Mouse (Mus musculus) liver, adult 2 months (tissue): ENCODE results near the gene Zfp91. TPM values are rescaled to one million over a fixed set of nuclear protein-coding genes. Genes with fewer than 3 reads are reported as not detected.

Source experiments
- DNase-seq: peaks from one replicate; pipeline ENCODE4 v3.0.0-alpha.2; 2011; ENCODE audit warnings: low read depth, low spot score; ENCODE audit errors: extremely low read depth
- H3K27ac ChIP-seq: fragments of 200-500 bp; replicated peaks from 2 replicates; pipeline ENCODE4 v1.5.1; 2012; ENCODE audit warnings: low read depth, mild to moderate bottlenecking, control low read depth, inconsistent platforms, low read length; ENCODE audit not compliant: insufficient read depth
- H3K27me3 ChIP-seq: fragments of 200-500 bp; 2 replicates; pipeline ENCODE4 v1.6.1; 2012; ENCODE audit warnings: mild to moderate bottlenecking, moderate library complexity, low read length, inconsistent platforms; ENCODE audit not compliant: control insufficient read depth, insufficient read depth
- H3K36me3 ChIP-seq: fragments of 200-500 bp; 2 replicates; pipeline ENCODE4 v1.6.1; 2012; ENCODE audit warnings: low read length, inconsistent platforms; ENCODE audit not compliant: control insufficient read depth, insufficient read depth
- H3K4me1 ChIP-seq: fragments of 200-500 bp; 2 replicates; pipeline ENCODE4 v1.6.1; 2011; ENCODE audit warnings: low read length; ENCODE audit not compliant: control insufficient read depth, insufficient read depth
- H3K4me3 ChIP-seq: fragments of 200-500 bp; 2 replicates; pipeline ENCODE4 v1.5.1; 2011; ENCODE audit warnings: low read depth, mild to moderate bottlenecking, control low read depth, low read length, moderate library complexity; ENCODE audit not compliant: insufficient read depth
- H3K79me2 ChIP-seq: fragments of 200-500 bp; 2 replicates; pipeline ENCODE4 v1.6.1; 2012; ENCODE audit warnings: inconsistent platforms, mild to moderate bottlenecking, low read length, moderate library complexity; ENCODE audit not compliant: control insufficient read depth, insufficient read depth
- H3K9ac ChIP-seq: fragments of 200-500 bp; 2 replicates; pipeline ENCODE4 v1.6.1; 2012; ENCODE audit warnings: low read depth, mild to moderate bottlenecking, control low read depth, inconsistent platforms, low read length
- CTCF ChIP-seq: fragments of 200-500 bp; IDR thresholded peaks from 2 replicates; pipeline ENCODE4 v1.5.1; 2011; ENCODE audit warnings: low read depth, low read length, control low read depth
- POLR2A ChIP-seq: fragments of 200-500 bp; IDR thresholded peaks from 2 replicates; pipeline ENCODE4 v1.6.1; 2011; ENCODE audit warnings: low read length, control low read depth; ENCODE audit not compliant: insufficient read depth; ENCODE audit errors: extremely low read depth
- WGBS: fragments of 180-500 bp; shearing (Covaris S2); methylation state at CpG from one replicate; pipeline ENCODE4 v1.1.7; 2018; 5-methylcytosine and 5-hydroxymethylcytosine counted together
- polyA plus RNA-seq: library from polyadenylated mRNA; depleted of rRNA; stranded (reverse); fragments of >200 nt; gene quantifications from 2 replicates; pipeline ENCODE4 v1.2.3, GENCODE M21; 2012
- total RNA-seq: library from RNA; depleted of rRNA; stranded (reverse); fragments of >200 nt; gene quantifications from 2 replicates; pipeline ENCODE4 v1.2.3, GENCODE M21; 2014

Zfp91 gene
- total and polyA plus RNA-seq, 2 experiments, result 11.8 to 38.7 TPM

GRCm38 (mm10) chr19:12759656-12760055 is 36.3 kb downstream of the Zfp91 start:
- Histone ChIP-seq H3K79me2 (no peaks in the 10 kb centered on the region), H3K4me1 (no peaks in the 10 kb centered on the region), H3K4me3 (no peak overlapping the region), H3K27ac (no peak overlapping the region), H3K27me3 (no peaks in the 10 kb centered on the region), H3K36me3 (peaks cover 10% of the 10 kb centered on the region), H3K9ac (no peak overlapping the region)
- peak; percentile 84 for DNase-seq
- no peak for TF ChIP-seq POLR2A
- TF ChIP-seq CTCF, result no peak
- WGBS, result 28% methylated on average over 2 of the region's 2 CpGs

GRCm38 (mm10) chr19:12758936-12759478 is 36.9 kb downstream of the Zfp91 start:
- DNase-seq, result no peak
- TF ChIP-seq CTCF (no peak), POLR2A (no peak)
- Histone ChIP-seq H3K36me3 (peaks cover 5% of the 10 kb centered on the region), H3K27me3 (no peaks in the 10 kb centered on the region), H3K27ac (no peak overlapping the region), H3K4me1 (no peaks in the 10 kb centered on the region), H3K9ac (no peak overlapping the region), H3K79me2 (no peaks in the 10 kb centered on the region), H3K4me3 (no peak overlapping the region)
- WGBS, result 91% methylated on average over 1 of the region's 1 CpGs

GRCm38 (mm10) chr19:12756286-12756685 is 39.6 kb downstream of the Zfp91 start:
- no peaks in the 10 kb centered on the region for H3K36me3 ChIP-seq
- H3K9ac ChIP-seq, result no peak overlapping the region
- no peak for TF ChIP-seq CTCF
- TF ChIP-seq POLR2A, result no peak
- DNase-seq, result no peak
- no peak overlapping the region for H3K4me3 ChIP-seq
- no peaks in the 10 kb centered on the region for H3K27me3 ChIP-seq
- H3K4me1 ChIP-seq, result no peaks in the 10 kb centered on the region
- H3K79me2 ChIP-seq, result no peaks in the 10 kb centered on the region
- WGBS, result 84% methylated on average over 3 of the region's 3 CpGs
- no peak overlapping the region for H3K27ac ChIP-seq

- Histone ChIP-seq H3K79me2 (no peaks in the 10 kb centered on the region), H3K27ac (no peak overlapping the region), H3K4me3 (no peak overlapping the region), H3K4me1 (no peaks in the 10 kb centered on the region), H3K9ac (no peak overlapping the region), H3K36me3 (no peaks in the 10 kb centered on the region), H3K27me3 (no peaks in the 10 kb centered on the region)
- TF ChIP-seq POLR2A, result no peak
- TF ChIP-seq CTCF, result no peak
- WGBS, result 69% methylated on average over 2 of the region's 2 CpGs
- DNase-seq, result no peak
These were observed 64.0 kb downstream of the Zfp91 start for GRCm38 (mm10) chr19:12731950-12732349.

GRCm38 (mm10) chr19:12731036-12731435 is 64.9 kb downstream of the Zfp91 start:
- no peak for DNase-seq
- H3K4me1 ChIP-seq, result no peaks in the 10 kb centered on the region
- no peak overlapping the region for H3K9ac ChIP-seq
- no peak overlapping the region for H3K27ac ChIP-seq
- no peaks in the 10 kb centered on the region for H3K79me2 ChIP-seq
- TF ChIP-seq POLR2A, result no peak
- WGBS, result 86% methylated on average over 1 of the region's 1 CpGs
- H3K27me3 ChIP-seq, result no peaks in the 10 kb centered on the region
- no peaks in the 10 kb centered on the region for H3K36me3 ChIP-seq
- no peak overlapping the region for H3K4me3 ChIP-seq

GRCm38 (mm10) chr19:12725851-12726250 is 70.1 kb downstream of the Zfp91 start:
- Histone ChIP-seq H3K4me1 (no peaks in the 10 kb centered on the region), H3K4me3 (no peak overlapping the region), H3K27me3 (no peaks in the 10 kb centered on the region), H3K36me3 (no peaks in the 10 kb centered on the region), H3K27ac (no peak overlapping the region), H3K79me2 (no peaks in the 10 kb centered on the region), H3K9ac (no peak overlapping the region)
- DNase-seq, result peak; percentile 66
- no peak for TF ChIP-seq CTCF
- 64% methylated on average over 1 of the region's 1 CpGs for WGBS
